Mouse (Mus musculus) E14TG2a.4 (cell line): ENCODE measurements around the gene Edc3.

Experiments used
- H3K27me3 ChIP-seq: 2 replicates; pipeline ENCODE4 v1.6.1; 2014; ENCODE audit warnings: low read length, control low read depth; ENCODE audit not compliant: insufficient read depth
- H3K36me3 ChIP-seq: 2 replicates; pipeline ENCODE4 v1.6.1; 2014; ENCODE audit warnings: low read length, control low read depth; ENCODE audit not compliant: insufficient read depth
- H3K4me1 ChIP-seq: replicated peaks from 2 replicates; pipeline ENCODE4 v1.6.1; 2014; ENCODE audit warnings: low read depth, low read length, control low read depth
- H3K4me3 ChIP-seq: replicated peaks from 2 replicates; pipeline ENCODE4 v1.5.1; 2014; ENCODE audit warnings: mild to moderate bottlenecking, low read length
- H3K9me3 ChIP-seq: 2 replicates; pipeline ENCODE4 v1.6.1; 2014; ENCODE audit warnings: low read length, control low read depth
- CTCF ChIP-seq: conservative IDR thresholded peaks from 2 replicates; pipeline ENCODE4 v1.5.1; 2014; ENCODE audit warnings: low read length
- NANOG ChIP-seq: IDR thresholded peaks from 2 replicates; pipeline ENCODE4 v1.6.1; 2014; ENCODE audit warnings: borderline replicate concordance, low read length, mixed read lengths
- POU5F1 ChIP-seq: IDR thresholded peaks from 2 replicates; pipeline ENCODE4 v1.6.1; 2014; ENCODE audit warnings: low read length, borderline replicate concordance

Edc3 gene

DNA sequence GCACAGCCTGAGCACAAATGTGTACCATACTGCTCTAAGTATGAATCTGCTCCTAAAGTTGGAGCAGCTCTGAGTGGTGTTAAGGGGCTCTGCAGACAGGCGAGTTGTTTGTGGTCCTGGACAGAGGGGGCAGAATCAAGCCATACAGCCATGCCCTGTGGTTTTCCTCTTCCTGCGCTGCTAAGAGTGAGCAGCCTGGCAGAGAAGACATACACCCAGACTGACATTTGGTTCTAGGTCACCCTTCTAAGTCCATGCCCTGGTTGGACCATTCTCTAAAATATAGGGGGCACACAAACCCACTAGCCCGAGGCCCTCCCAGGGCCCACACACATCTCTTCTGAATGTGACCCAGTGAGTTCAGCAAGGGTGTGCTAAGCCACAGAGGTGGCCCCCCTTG is 81.4 kb downstream of the Edc3 start:
- Histone ChIP-seq H3K4me3 (no peak overlapping the region), H3K36me3 (peaks cover 63% of the 10 kb centered on the region), H3K9me3 (0 out of 2 replicates have a peak, but pooled peaks cover 5% of the 10 kb centered on the region), H3K27me3 (no peaks in the 10 kb centered on the region), H3K4me1 (peaks cover 8% of the 10 kb centered on the region)
- no peak for TF ChIP-seq POU5F1
- no peak for TF ChIP-seq NANOG
- TF ChIP-seq CTCF = no peak

DNA sequence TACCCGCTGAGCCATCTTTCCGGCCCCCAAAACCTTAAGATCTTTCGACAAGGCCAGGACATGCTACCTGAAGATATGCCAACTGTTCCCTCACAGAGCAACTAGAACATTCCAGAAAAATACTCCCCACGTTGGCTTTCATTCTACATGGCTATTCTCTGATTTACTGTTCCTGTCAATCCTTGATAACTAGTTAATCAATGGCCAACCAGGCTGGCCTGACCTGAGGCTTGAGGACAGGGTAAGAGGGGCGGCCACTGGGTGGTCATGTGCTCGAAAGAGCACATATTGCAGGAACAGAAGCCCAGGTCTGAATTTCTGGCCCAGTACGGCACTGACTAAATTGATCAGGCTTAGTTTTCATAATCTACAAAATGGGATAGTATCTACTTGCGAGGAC is 89.1 kb downstream of the Edc3 start:
- H3K4me1 ChIP-seq = peaks cover 55% of the 10 kb centered on the region
- no peaks in the 10 kb centered on the region for H3K9me3 ChIP-seq
- H3K4me3 ChIP-seq = no peak overlapping the region
- TF ChIP-seq POU5F1 (no peak), CTCF (no peak), NANOG (no peak)
- H3K27me3 ChIP-seq = no peaks in the 10 kb centered on the region
- peaks cover 94% of the 10 kb centered on the region for H3K36me3 ChIP-seq

DNA sequence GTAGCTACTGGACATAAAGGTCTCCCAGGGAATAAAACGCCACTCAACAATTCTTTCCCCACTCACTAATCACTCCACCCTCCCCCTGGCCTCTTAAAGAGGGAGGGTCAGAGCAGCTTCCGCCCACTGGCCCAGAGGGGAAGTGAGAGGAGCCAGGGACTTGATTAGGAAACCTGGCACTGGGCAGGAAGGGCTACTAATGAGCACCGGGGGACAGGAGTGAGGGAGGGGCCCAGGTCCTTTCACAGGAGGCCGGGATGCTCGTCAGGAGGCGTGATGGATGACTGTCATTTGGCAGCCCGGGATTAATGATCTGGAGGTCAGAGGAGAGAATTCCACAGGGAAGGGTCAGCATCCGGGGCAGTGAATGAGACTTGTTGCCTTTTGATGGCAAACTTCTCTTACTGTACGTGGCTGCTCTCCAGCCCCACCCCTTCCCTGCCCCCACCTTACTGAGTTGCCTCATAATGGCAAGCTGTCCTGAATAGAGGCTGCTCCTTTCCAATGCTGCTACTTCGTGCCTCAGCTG is 90.4 kb downstream of the Edc3 start:
- TF ChIP-seq CTCF (no peak), NANOG (no peak), POU5F1 (no peak)
- Histone ChIP-seq H3K9me3 (no peaks in the 10 kb centered on the region), H3K4me1 (peaks cover 65% of the 10 kb centered on the region), H3K27me3 (no peaks in the 10 kb centered on the region), H3K4me3 (no peak overlapping the region), H3K36me3 (peaks cover 94% of the 10 kb centered on the region)

DNA sequence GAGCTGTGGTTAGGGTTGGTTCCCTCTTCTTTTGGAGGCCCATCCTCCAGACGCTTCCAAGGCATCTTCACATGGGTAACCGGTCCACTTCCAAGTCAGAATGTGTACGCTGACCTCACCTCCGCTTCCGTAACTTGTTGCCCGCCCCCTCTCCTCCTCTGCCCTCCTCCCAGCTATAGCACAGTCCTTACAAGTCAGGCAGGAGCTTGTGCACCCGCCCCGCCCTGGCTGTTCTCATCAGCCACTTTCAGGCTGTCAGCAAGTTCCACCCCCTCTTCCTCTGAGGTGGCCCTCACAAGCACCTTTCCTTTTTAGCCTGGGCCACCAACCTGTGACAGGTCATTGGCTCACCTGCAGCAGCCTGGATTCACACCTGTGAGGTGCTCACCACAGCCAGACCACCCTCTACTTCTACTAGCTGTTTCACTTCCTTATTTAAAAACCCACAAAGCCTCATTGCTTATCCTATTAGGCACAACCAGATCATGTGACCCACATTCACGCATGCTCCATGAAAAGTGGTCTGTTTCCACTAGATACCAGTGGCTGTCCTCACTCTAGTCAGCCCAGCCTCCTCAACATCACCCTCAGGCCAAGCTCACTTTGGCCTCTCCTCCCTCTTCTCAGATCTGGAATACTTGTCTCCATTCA is 92.1 kb downstream of the Edc3 start:
- peaks cover 79% of the 10 kb centered on the region for H3K36me3 ChIP-seq
- TF ChIP-seq POU5F1 (no peak), CTCF (no peak), NANOG (no peak)
- no peaks in the 10 kb centered on the region for H3K27me3 ChIP-seq
- H3K4me1 ChIP-seq = peaks cover 80% of the 10 kb centered on the region
- no peaks in the 10 kb centered on the region for H3K9me3 ChIP-seq
- H3K4me3 ChIP-seq = no peak overlapping the region
